Mouse (Mus musculus): ENCODE data around the gene Ppp1r35. TPM values are rescaled to one million over a fixed set of nuclear protein-coding genes. Genes with fewer than 3 reads are reported as not detected.

The Ppp1r35 gene
- 51.7 TPM for polyA plus RNA-seq (2017; shearing (Covaris generic))

DNA sequence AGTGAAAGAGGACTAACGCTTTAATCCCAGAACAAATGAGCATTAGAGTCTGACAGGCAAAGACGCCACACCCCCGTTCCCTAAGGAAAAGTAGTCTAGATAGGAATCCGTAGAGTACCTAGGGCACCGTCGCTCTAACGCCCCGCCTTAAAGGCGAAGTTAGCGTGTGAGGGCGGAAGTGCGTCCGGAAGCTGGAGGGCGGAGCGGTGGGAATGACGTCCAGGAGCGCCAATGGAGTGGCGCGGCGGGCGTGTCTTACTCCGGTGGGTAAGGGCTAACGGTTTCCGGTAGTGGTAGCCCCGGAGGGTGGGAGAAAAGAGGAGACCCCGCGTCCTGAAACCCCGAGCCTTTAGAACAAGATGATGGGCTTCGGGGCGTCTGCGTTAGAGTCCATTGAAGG, at the start of gene Ppp1r35:
TSS of gene Ppp1r35 (plus strand) at position 215 of the 400 bp plus-strand sequence.

DNA sequence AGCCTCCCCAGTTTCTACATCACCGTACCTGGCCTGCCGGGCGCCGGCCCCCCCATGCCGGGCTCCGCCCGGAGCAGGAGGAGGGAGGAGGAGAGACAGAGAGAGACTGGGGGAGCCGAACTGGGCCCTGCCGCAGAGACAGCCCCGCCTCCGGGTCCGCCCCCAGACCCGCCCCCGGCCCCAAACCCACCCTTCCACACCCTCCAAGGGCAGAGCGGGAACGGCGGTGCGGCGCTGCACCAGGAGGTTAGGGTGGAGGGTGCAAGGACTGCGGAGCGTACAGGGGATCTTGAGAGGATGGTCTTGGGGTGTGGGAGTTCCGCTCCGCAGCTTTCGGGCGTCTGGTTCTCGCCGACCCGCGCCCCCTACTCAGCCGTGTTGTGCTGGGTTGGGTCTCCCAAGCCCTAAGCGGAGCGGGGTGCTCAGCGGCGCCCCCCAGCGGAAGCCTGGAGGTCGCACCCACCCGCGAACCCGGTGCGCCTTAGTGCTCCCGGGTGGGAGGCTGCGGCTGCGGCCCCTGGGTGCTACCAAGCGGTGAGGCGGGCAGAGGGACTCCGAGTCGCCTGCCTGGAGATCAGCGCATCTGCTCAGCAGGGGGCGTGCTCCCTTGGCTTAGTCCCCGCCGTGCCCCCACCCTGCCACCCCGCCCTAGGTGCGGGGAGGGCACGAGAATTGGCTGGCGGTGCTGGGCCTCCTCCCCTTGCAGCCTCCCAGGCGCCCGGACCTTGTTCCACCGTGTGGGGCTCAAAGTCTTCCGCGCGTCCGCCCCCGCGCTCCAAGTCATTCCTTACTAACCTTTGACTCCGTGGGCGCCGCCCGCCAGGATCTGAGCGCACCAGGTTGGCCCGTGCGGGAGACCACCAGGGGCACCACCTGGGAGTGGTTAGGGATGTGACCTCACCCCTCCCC, 37.4 kb upstream of the Ppp1r35 start, which contains the start of gene Nyap1:
TSS of gene Nyap1 (minus strand) at position 585 of the 909 bp plus-strand sequence.

DNA sequence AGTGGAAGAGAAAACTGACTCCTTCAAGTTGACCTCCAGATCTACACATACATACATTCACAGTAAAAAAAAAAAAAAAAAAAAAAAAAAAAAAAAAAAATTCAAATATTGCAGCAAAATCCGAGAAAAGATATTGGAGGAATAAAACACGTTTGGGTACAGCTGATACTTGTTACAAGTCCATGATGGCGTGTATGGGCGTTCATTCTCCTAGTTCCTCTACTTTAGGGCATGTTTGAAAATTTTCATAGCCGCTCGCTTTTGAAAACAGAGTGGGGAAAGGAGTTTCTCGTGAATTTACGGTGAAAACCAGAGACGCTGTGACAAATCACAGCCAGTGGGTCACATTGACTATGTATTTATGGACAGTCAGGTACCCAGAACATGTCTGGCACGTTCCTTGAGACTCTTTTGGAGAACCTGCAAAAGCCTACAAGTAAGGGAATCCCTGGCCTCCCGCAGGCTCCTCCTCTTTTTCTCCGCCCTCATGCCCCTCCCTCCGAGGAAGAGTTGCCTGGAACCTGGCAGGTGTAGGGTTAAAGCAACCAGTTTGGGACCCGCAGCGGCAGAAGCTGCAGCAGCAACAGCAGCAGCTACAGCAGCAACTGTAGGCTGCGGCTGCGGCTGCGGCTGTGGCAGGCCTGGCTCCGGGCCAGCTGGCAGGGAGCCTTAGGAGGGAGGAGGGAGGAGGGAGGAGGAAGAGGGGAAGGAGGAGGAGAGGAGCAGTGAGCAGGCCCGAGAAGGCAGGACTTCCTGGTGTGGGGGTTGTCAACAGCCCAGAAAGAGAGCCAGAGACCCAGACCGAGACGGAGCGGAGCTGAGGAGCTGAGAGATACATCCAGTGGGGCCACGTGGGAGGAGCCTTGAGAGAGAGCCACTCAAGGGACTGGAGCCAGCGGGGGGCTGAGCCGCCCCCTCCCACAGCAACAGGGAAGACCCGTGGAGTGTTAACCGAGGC, 33.2 kb upstream of the Ppp1r35 start, which contains the start of gene Tsc22d4:
TSS of gene Tsc22d4 (plus strand) at position 517 of the 958 bp plus-strand sequence.

DNA sequence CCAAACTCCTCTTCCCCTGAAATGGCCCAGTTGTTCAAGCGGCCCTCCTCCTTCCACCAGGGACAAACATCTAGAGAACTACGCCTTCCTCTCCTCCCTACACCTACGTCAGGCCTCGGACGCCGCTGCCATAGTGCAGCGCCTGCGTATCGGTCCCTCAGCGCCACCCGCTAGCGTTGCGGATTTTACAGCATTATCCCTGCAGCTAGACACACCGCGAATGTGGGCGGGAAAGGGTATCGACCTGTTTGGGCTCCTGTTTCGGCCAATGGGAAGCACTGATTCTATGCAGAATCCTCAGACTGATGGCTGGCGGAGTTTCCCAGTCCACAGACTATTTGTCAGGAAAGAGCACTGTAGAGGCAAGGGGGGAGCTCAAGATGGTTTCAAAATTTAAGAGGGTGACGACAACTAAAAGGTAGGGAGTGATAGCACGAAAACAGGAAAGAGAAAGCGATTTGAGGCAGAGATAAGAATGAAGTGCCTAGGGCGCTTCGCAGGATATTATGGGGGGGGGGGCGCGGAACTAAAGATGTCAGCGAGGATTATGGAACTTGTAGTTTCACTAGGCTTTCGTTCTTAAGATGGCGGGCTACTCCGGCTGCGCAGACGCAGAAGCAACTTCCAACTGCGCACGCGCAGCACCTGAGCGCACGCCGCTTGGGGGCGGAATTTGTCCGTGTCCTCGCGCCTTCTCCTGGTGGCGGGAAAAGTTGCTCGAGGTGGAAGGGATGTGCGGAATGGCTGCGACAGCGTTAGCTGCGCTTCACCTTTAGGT, 8.7 kb downstream of the Ppp1r35 start, which contains the start of the genes Mepce and Zcwpw1:
TSS of gene Mepce (minus strand) at position 505 of the 778 bp plus-strand sequence.
TSS of gene Zcwpw1 (plus strand) at position 648 of the 778 bp plus-strand sequence.

Other genes starting within 250 kb of the Ppp1r35 start
- not detected for gene Epo, start 245.6 kb upstream of the Ppp1r35 start, polyA plus RNA-seq (2017; shearing (Covaris generic))
- 247 TPM for gene Gnb2, start 245.3 kb upstream of the Ppp1r35 start, polyA plus RNA-seq (2017; shearing (Covaris generic))
- gene Actl6b, start 225.3 kb upstream of the Ppp1r35 start, polyA plus RNA-seq (2017; shearing (Covaris generic)): not detected
- not detected for gene Tfr2, start 209.0 kb upstream of the Ppp1r35 start, polyA plus RNA-seq (2017; shearing (Covaris generic))
- 47.7 TPM for gene Mospd3, start 177.8 kb upstream of the Ppp1r35 start, polyA plus RNA-seq (2017; shearing (Covaris generic))
- gene Pcolce, start 165.1 kb upstream of the Ppp1r35 start, polyA plus RNA-seq (2017; shearing (Covaris generic)): 0.59 TPM
- not detected for gene Fbxo24, start 149.8 kb upstream of the Ppp1r35 start, polyA plus RNA-seq (2017; shearing (Covaris generic))
- 214 TPM for gene Lrch4, start 149.7 kb upstream of the Ppp1r35 start, polyA plus RNA-seq (2017; shearing (Covaris generic))
- 36.7 TPM for gene Gm20605, start 149.7 kb upstream of the Ppp1r35 start, polyA plus RNA-seq (2017; shearing (Covaris generic))
- gene Sap25, start 137.5 kb upstream of the Ppp1r35 start, polyA plus RNA-seq (2017; shearing (Covaris generic)): 60.5 TPM
- gene Irs3, start 133.1 kb upstream of the Ppp1r35 start, polyA plus RNA-seq (2017; shearing (Covaris generic)): not detected
- gene Agfg2, start 94.1 kb upstream of the Ppp1r35 start, polyA plus RNA-seq (2017; shearing (Covaris generic)): 16.2 TPM
- 0.52 TPM for gene Nyap1, start 37.2 kb upstream of the Ppp1r35 start, polyA plus RNA-seq (2017; shearing (Covaris generic))
- gene Tsc22d4, start 33.1 kb upstream of the Ppp1r35 start, polyA plus RNA-seq (2017; shearing (Covaris generic)): 156 TPM
- 69.2 TPM for gene Mepce, start 8.8 kb downstream of the Ppp1r35 start, polyA plus RNA-seq (2017; shearing (Covaris generic))
- 11.0 TPM for gene Zcwpw1, start 8.9 kb downstream of the Ppp1r35 start, polyA plus RNA-seq (2017; shearing (Covaris generic))
- 0.32 TPM for gene Pilra, start 57.4 kb downstream of the Ppp1r35 start, polyA plus RNA-seq (2017; shearing (Covaris generic))
- gene Pilrb1, start 79.3 kb downstream of the Ppp1r35 start, polyA plus RNA-seq (2017; shearing (Covaris generic)): not detected
- 0.31 TPM for gene Pilrb2, start 93.0 kb downstream of the Ppp1r35 start, polyA plus RNA-seq (2017; shearing (Covaris generic))
- gene Cyp3a13, start 142.8 kb downstream of the Ppp1r35 start, polyA plus RNA-seq (2017; shearing (Covaris generic)): 0.25 TPM
- 0.09 TPM for gene Gjc3, start 184.2 kb downstream of the Ppp1r35 start, polyA plus RNA-seq (2017; shearing (Covaris generic))
- gene Azgp1, start 202.7 kb downstream of the Ppp1r35 start, polyA plus RNA-seq (2017; shearing (Covaris generic)): not detected
- gene Smok3a, start 242.4 kb downstream of the Ppp1r35 start, polyA plus RNA-seq (2017; shearing (Covaris generic)): 0.34 TPM
- not detected for gene Smok3b, start 242.6 kb downstream of the Ppp1r35 start, polyA plus RNA-seq (2017; shearing (Covaris generic))

Measured in effector memory CD4-positive, alpha-beta T cell, adult 5 months (primary cell).